Mouse (Mus musculus) kidney, adult 2 months (tissue): Measurements from ENCODE around the gene Gm4491.

Experiments used
- CTCF ChIP-seq: fragments of 200-500 bp; conservative IDR thresholded peaks from 2 replicates; pipeline ENCODE4 v1.5.1; 2011; ENCODE audit warnings: low read depth, mild to moderate bottlenecking, control low read depth, low read length, moderate library complexity, mixed read lengths; ENCODE audit not compliant: insufficient read depth, insufficient read length
- POLR2A ChIP-seq: fragments of 200-500 bp; IDR thresholded peaks from one replicate; pipeline ENCODE4 v1.6.1; 2011; ENCODE audit warnings: low read depth, low read length, control low read depth

DNA sequence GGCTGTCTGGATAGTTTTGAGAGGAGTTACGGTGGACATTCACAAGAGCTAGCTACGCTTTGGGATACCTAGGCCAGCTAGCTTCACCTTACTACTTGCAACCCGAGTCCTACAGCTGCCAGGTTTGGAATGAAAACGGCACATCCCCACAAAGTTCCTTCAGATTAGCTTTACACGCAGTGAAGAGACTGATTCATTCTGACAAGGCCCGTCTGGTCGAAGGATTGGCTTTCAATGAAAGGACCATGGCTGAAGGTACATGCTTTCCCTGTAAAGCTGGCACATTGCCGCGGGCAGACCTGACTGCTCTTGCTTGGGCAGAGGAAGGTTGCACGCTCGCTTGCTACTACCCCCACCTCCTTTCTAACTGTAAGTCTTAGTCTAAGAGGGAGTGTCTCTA is 10.0 kb downstream of the Gm4491 start:
- TF ChIP-seq CTCF (no peak), POLR2A (no peak)
